Mouse (Mus musculus) urinary bladder, postnatal 10 days (tissue): ENCODE results near the gene Tspan10.
"Not testable (repeated sequence)": the region's sequence is repeated elsewhere in the genome, so short reads cannot be mapped to it uniquely, and the experiment has no call there.

Source experiments
- DNase-seq: peaks from one replicate; pipeline ENCODE4 v3.0.0; 2022; ENCODE audit warnings: low spot score

Tspan10 gene

GRCm38 (mm10) chr11:120442344-120442743, at the start of gene Tspan10:
Tspan10 (plus strand) TSS chr11:120442644.
- no peak for DNase-seq

DNA sequence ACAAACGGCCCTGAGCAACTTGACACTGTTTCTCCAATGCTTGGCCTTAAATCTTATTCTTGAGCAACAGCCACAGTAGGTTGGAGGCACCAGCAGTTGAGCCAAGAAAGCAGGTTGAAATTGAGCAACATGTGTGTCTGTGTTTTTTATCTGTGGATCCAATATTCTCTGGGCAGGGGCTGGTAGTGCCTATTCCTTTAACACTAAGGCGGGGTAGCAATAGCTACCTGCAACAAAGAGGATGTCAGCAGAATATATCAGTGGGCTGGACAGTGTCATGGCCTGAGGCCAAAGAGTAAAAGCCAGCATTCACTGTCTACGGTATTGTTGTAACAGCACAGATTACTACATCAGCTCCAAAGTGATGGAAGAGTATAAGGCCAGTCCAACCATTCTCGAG, 46.8 kb upstream of the Tspan10 start:
- DNase-seq = no peak

- DNase-seq = no peak
Observed at GRCm38 (mm10) chr11:120397602-120398001, 44.8 kb upstream of the Tspan10 start.

DNA sequence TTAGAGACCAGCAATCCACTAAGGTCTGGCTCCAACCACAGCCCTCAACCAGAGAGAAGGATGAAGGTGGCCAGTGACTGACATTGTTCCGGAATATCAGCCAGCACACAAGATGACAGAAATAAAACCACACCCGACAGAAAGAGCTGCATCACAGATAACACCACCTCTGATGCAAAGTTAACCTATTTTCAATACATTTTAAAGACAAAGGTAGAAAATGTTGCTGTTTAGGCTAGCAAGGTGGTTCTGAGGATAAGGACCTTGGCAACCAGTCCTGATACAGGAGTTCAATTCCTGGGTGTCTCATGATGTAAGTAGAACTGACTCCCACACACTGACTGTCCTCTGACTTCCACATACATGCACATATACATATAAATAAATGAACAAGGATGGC, 43.1 kb upstream of the Tspan10 start:
- DNase-seq = no peak

DNA sequence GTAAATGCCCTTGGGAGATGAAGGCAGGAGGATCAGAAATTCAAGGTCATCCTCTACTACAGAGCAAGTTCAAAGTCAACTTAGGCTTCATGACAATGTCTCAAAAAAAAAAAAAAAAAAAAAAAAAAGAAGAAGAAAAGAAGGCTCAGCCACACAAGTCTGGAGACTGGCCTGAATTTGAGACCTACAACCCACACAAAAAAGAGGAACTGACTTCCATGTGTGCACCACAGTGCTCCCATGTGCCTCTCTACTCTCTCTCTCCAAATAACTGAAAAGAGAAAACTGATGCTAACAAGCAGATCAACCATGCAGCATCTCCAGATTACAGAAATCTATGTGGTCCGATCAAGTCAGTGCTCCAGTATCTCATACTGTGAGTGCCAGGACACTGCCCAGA, 37.6 kb upstream of the Tspan10 start:
- no peak for DNase-seq

DNA sequence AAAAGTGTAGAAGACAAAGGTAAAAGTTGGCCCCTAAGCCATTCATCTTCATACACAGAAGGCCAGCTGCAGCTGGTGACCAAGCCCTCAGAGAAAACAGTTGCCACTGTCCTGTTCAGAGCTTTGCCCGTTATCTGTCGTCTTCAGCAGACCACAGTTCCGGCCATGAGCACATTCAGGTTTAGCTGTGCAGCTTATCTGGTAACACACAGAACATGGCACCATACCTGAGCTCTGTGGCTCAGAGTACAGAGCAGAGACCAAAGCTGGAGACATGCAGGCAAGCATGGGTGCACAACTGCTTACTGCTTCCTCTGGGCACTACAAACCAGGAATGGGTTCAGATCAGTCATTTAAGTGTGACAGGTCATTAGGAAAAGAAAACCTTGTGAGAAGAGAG, 36.6 kb upstream of the Tspan10 start:
- no peak for DNase-seq

DNA sequence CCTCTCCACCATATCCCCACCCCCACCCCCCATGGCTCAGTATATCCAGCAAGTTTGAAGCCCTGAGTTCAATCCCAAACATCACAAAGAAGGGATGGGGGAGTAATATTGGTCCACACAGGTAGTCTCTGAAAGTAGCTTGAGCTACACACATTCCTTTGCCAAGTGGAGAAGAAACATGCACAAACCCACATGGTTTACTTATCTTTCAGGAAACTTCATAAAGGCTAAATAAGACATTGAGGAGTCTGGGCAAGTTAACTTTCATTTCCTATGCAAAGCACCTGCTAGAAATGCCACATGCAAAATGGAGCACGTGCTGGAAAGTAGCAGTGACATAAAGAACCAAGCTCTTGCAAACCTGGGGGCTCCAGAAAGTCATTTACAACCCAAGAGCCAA, 36.0 kb upstream of the Tspan10 start:
- no peak for DNase-seq

- DNase-seq = not testable (repeated sequence)
Observed at GRCm38 (mm10) chr11:120413621-120414020, 28.8 kb upstream of the Tspan10 start.

DNA sequence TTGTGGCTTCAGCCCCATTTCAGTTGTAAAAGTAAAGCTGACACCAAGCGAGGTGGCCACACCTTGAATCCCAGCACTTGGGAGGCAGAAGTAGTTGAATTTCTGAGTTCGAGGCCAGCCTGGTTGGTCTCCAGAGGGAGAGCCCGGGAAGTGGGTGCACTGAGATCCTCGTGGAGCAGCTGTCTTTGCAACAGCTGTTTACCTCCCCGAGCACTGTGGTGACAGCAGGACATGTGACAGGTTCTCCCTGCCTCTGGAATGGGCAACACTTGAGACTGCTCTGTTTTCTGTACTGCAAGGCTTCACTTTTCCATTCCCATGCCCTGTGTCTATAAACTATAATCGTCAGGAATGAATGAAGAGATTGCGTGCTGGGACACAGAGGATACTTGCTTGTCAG, 24.6 kb upstream of the Tspan10 start:
- no peak for DNase-seq

DNA sequence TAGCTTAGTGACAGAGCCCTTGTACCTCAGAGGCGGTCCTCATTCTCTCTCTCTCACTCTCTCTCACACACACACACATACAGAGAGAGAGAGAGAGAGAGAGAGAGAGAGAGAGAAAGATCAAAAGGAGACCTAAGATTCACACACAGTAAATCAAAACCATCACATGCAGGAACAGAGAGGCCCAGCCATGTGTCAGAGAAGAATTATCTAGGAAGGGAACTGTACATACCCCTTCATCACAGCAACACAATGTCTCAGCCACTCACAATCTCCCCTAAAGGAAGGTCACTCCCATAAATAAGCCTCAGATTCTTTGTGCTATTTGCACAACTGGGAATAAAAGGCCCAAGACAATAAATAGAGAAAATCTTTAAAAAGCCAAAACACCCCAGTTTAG, 23.9 kb upstream of the Tspan10 start:
- no peak for DNase-seq

DNA sequence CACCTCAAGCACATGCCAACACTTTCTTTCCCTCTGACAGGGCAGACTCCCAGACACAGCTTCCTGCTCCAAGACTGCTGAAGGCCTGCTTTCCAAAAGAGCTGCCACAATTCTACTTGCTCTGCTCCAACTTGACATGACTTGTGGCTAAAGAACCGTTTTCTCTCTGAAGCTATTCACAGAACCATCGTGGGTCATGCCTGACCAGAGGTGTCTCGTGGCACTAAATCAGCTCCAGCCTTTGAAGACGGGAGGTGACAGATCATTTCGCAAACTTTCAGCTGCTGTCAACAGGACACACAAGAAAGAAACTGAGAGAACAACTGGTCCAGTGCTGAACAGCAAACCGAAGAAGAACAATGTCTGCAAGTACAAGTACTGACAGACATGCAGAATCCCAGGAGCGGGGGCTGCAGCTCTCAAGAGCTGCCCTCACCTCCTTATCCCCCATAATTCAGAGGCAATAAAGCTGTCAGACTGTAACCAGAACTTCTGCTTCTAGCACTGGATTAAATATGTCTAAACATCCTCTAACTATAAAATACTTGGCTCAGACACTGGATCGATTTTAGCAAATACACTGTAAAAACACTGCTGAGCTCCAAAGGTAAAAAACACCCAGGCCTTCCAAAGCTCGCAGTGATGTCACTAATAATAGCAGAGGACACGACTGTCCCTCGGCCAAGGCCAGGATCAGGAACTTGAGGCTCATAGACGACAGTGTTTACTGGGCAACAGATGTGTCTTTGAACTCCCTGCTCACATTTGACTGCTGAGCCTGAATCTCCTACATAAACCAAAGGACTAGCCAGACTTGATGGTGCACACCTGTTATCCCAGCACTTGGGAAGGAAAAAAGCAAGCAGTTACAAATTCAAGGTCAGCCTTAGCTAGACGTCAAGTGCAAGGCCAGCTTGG, 19.5 kb upstream of the Tspan10 start:
- DNase-seq = no peak

DNA sequence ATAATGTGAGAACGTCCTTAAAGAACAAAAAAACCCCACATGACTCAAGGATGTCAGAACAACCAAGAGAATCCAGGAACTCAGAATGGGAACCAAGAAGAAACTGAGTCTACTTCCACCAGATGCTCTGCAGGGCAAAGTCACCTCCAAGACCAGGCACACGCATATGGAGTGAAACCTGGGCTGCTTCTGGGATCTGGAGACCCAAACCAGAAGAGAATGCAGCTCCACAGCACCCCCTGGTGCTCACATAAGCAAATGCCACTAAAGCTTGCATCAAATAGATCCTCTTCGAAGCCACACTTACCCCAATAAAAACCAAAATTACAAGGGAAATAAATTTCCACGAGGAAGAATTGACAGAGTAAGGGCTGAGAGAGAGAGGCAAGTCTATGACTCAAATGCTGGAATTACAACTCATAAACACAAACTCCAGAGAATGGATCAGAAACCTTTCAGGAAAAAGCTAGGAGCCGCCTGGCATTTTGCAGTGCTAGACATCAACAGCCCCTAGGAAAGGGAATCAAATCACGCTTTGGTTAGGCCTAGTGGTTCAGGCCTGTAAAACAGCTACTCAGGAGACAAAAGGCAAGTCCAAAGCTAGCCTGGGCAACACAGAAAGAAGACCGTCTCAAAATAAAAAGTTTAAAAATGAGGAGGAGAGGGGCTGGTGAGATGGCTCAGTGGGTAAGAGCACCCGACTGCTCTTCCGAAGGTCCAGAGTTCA, 18.7 kb upstream of the Tspan10 start:
- no peak for DNase-seq

- DNase-seq = no peak
Observed at GRCm38 (mm10) chr11:120426727-120427126, 15.7 kb upstream of the Tspan10 start.

GRCm38 (mm10) chr11:120437152-120437856, 5.1 kb upstream of the Tspan10 start, which contains the start of gene Nploc4:
Nploc4 (minus strand) TSS chr11:120437708.
- peak; percentile 61 for DNase-seq

GRCm38 (mm10) chr11:120437857-120438385, 4.5 kb upstream of the Tspan10 start:
- no peak for DNase-seq

- no peak for DNase-seq
Observed at GRCm38 (mm10) chr11:120442765-120443280, 379 bp downstream of the Tspan10 start.

DNA sequence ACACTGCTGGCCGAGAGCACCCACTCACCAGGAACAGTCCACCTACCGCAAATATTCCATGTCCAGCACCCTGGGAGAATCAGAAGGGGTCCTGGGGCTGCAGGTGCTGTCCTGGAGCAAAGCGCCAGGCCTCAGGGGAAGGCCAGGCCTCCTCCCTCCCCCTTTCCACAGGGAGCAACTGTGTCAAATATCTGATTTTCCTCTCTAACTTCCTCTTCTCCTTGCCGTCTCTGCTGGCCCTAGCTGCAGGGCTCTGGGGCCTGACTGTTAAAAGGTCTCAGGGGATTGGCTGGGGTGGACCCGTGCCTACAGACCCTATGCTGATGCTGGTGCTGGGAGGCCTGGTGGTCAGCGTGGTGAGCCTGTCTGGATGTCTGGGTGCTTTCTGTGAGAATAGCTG, 1.7 kb downstream of the Tspan10 start:
- DNase-seq = no peak

DNA sequence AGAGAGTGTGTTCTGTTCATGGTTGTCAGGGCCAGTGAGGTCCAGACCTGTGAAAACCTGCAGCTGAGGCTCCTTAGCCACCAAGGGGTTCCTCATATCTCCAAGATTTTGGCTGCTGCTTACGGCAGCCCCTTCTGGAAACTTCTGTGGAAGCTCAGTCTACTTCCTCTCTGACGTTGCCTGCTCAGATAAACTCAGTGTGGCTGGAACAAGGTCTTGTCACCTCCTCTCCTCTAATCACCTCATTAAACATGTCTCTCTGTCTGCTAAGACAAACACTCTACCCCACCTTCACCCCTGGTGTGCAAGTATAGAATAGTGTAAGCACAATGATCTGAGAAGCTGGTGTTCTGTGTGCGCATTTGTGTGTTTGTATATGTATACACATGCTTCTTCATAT, 3.0 kb downstream of the Tspan10 start:
- DNase-seq = no peak

GRCm38 (mm10) chr11:120447179-120447578, 4.7 kb downstream of the Tspan10 start:
- DNase-seq = no peak

DNA sequence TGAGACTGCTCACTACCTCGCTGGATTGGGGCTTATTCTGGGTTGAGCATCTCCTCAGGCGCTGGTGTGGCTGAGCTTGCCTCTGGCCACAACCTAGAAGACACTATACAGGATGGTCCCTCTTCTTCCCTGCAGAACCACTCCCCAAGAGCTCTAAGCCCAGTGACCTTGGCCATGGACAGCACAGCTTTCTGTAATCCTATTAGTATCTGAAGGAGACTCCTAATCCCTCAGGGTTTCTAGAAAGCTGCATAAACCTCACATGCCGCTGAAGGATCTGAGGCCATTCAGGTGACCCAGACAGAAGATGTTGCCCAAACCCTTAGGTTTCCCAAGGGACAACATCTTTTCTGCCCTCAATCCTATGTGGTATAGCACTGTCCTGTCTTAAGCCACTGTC, 9.8 kb downstream of the Tspan10 start:
- DNase-seq = no peak

DNA sequence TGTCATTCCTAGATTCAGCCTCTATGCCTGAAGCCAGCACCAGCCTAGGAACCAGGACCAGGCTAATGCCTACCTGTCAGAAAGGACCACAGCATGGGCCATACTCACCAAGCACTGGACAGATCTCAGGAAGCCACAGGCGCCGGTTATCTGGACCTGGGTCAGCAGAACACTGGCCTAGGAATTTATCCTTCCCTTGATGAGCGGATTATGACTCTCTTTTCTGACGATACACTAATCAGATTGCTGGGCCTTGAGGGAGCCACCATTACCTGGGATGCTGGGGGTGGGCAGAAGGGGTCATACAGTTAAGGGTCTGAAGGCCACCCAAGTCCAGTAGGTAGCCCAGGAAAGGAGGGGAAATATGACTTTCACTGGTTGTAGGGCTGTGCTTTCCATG, 10.9 kb downstream of the Tspan10 start, which contains the start of gene Pde6g:
Gene Pde6g (minus strand): TSS at position 195 of the 400 bp plus-strand sequence.
- no peak for DNase-seq

DNA sequence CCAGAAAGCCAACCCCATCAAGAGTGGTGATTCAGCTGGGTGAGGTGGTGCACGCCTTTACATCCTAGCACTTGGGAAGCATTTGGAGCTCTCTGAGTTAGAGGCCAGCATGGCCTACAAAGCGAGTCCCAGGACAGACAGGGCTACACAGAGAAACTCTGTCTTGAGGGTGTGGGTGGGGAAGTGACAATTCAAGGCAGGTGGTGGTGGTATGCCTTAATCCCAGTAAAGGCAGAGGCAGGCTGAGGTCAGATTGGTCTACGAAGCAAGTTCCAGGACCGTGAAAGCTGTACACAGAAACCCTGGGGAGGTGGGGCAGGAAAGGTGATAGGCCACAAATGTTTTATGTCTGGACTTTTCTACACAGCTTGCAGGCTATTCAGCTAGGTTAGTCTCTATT, 12.5 kb downstream of the Tspan10 start:
- no peak for DNase-seq
